Mouse (Mus musculus): ENCODE data around the gene Fzd4. TPM values are rescaled to one million over a fixed set of nuclear protein-coding genes. Genes with fewer than 3 reads are reported as not detected.

Fzd4 gene
- polyA plus RNA-seq, 1 experiment from 2014 or later: 14.7 TPM

DNA sequence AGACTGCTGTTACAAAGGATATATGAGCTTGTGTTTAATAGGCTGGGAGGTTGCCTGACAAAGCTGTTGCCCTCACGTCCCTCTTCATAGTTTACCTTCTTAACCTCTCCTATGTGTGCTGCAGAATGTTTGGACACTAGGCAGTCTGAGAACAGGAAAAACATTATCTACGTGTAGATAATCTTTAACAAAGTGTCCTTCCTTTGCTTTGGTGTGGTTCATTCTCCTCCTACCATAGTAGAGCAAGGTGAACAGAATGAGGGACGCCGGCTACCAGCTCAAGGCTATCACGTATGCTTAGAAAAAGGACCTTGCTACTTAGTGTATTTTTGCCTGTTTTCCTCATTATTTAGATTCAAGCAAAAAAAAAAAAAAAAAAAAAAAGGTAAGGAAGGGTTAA lies 24.6 kb downstream of the Fzd4 start:
- WGBS: 55% methylated on average over 5 of the region's 5 CpGs
- no peaks in the 10 kb centered on the region for H3K9me3 ChIP-seq (replicated peaks; ENCODE audit: control insufficient read depth, low read length)
- no peak overlapping the region for H3K4me2 ChIP-seq (ENCODE audit: low read depth, low read length)
- H3K4me1 ChIP-seq (ENCODE audit: control insufficient read depth, insufficient read depth, low read length): peaks cover 9% of the 10 kb centered on the region
- no peaks in the 10 kb centered on the region for H3K27me3 ChIP-seq (ENCODE audit: control insufficient read depth, insufficient read depth, low read length)
- H3K27ac ChIP-seq (ENCODE audit: low read length): no peak overlapping the region
- no peaks in the 10 kb centered on the region for H3K36me3 ChIP-seq (ENCODE audit: control insufficient read depth, insufficient read depth, low read length)
- no peak for ATAC-seq (ENCODE audit: insufficient read depth, low FRiP score)
- no peak overlapping the region for H3K9ac ChIP-seq (ENCODE audit: low read length)
- H3K4me3 ChIP-seq (replicated peaks; ENCODE audit: low read length): no peak overlapping the region

DNA sequence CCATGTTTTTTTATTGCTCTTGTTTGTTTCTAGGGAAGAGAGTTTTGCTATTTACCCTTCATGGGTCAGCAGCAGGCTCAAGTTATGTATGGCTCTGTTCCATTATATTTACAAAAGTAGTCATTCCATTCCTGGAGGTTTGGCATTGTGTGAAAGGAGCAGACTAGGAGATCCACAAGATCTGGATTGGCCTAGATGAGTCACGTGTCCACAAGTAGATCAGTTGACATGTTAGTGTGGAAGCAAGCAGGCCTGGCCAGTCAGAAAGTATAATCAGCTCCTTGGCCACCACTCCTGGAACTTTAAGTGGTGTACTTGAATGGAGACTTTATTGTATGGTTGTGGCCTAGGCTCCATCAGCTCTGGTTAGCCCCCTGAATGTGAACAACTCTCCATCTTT lies 25.2 kb downstream of the Fzd4 start:
- Histone ChIP-seq H3K9ac (ENCODE audit: low read length) (no peak overlapping the region), H3K36me3 (ENCODE audit: control insufficient read depth, insufficient read depth, low read length) (no peaks in the 10 kb centered on the region), H3K4me1 (ENCODE audit: control insufficient read depth, insufficient read depth, low read length) (peaks cover 10% of the 10 kb centered on the region), H3K4me2 (ENCODE audit: low read depth, low read length) (no peak overlapping the region), H3K9me3 (replicated peaks; ENCODE audit: control insufficient read depth, low read length) (no peaks in the 10 kb centered on the region), H3K27ac (ENCODE audit: low read length) (no peak overlapping the region), H3K4me3 (replicated peaks; ENCODE audit: low read length) (no peak overlapping the region), H3K27me3 (ENCODE audit: control insufficient read depth, insufficient read depth, low read length) (no peaks in the 10 kb centered on the region)
- no peak for ATAC-seq (ENCODE audit: insufficient read depth, low FRiP score)
- WGBS: 64% methylated on average over 1 of the region's 1 CpGs

DNA sequence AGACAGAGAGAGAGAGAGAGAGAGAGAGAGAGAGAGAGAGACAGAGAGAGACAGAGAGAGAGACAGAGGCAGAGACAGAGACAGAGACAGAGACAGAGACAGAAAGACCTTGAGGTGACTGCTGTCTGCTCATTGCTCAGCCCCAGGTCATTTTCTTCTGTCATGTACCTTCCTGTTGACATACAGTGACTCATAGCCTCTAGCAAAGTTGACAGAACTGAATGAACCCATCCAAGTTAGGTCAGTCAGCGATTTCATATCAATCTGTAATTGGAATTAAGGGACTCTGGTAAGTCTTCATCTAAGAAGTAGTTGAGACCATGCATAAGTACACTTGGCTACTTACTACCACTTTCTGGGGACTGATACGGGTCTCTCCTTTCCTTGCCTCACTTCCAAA lies 27.0 kb downstream of the Fzd4 start:
- Histone ChIP-seq H3K36me3 (ENCODE audit: control insufficient read depth, insufficient read depth, low read length) (no peaks in the 10 kb centered on the region), H3K9ac (ENCODE audit: low read length) (no peak overlapping the region), H3K27me3 (ENCODE audit: control insufficient read depth, insufficient read depth, low read length) (no peaks in the 10 kb centered on the region), H3K4me1 (ENCODE audit: control insufficient read depth, insufficient read depth, low read length) (peaks cover 10% of the 10 kb centered on the region), H3K4me3 (replicated peaks; ENCODE audit: low read length) (no peak overlapping the region), H3K9me3 (replicated peaks; ENCODE audit: control insufficient read depth, low read length) (no peaks in the 10 kb centered on the region), H3K27ac (ENCODE audit: low read length) (no peak overlapping the region), H3K4me2 (ENCODE audit: low read depth, low read length) (no peak overlapping the region)
- 80% methylated on average over 2 of the region's 2 CpGs for WGBS
- ATAC-seq (ENCODE audit: insufficient read depth, low FRiP score): no peak

DNA sequence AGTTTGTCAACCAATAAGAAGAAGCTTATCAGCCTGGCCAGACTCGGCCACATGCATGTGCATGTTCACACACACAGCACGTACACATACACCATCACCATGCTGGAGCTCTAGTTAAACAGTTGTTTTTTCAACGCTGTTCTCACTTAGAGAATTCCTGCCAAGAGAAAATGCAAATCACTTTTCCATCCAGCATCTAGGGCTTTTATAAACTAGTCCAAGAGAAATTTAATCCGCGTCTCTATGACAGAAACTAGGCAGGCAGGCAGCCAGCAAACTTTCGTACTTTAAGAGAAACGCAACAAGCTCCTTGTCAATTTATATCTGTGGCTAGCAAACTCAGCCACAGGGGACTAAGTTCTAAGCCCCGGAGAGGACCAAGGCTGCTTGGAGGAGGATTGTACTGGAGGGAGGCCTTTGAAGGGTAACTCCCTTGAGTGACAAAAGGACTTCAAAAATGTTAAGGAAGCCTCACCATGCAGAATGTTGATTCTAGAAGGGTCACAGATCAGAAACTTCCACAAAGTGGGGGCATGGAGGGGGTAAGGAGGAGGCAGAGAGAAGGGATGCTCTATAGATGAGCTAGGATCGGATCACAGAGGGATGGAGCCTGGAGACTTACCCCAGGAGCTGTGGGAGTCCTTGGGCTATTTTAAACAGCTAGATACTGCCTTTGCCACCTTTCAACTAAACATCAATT lies 29.2 kb downstream of the Fzd4 start:
- H3K36me3 ChIP-seq (ENCODE audit: control insufficient read depth, insufficient read depth, low read length): no peaks in the 10 kb centered on the region
- no peaks in the 10 kb centered on the region for H3K9me3 ChIP-seq (replicated peaks; ENCODE audit: control insufficient read depth, low read length)
- no peak overlapping the region for H3K9ac ChIP-seq (ENCODE audit: low read length)
- peaks cover 10% of the 10 kb centered on the region for H3K4me1 ChIP-seq (ENCODE audit: control insufficient read depth, insufficient read depth, low read length)
- peak overlapping the region; percentile 63 for H3K27ac ChIP-seq (ENCODE audit: low read length)
- ATAC-seq (ENCODE audit: insufficient read depth, low FRiP score): peak; percentile 63; the same call in 1 of the 2 replicates
- no peak overlapping the region for H3K4me2 ChIP-seq (ENCODE audit: low read depth, low read length)
- WGBS: 45% methylated on average over 9 of the region's 9 CpGs
- H3K4me3 ChIP-seq (replicated peaks; ENCODE audit: low read length): no peak overlapping the region
- no peaks in the 10 kb centered on the region for H3K27me3 ChIP-seq (ENCODE audit: control insufficient read depth, insufficient read depth, low read length)

DNA sequence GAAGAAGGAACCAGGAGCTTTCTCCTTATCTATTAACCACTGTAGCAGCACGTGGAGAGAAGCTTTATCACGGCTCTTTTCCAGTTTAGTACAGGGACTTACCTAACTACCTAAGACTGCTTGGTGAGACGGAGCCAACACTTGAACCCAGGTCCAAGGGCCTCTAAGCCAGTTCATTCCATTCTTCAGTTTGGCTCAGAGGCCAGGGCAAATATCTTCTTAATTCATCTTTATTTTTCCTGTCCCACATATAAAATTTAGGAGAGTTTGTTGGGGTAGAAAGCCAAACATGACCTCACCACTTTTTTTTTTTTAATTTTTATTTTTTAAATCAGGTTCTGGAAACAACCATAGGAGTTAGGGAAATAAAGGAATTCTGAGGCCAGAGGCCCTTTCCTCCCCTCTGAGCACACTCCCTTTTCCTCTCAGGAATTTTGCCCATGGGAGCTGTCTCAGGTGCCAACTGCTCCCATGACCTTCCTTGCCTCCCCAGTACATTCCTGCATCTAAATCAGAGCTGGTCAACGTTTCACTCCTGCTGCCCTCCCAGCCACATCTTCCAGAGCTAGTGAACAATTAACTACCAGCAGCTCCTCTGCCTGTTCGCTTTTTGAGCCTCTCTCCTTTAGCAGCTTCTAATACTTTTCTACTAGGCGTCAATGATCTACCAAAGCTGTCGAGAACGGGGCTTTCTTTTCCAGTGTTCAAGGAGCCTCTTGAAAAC lies 29.9 kb downstream of the Fzd4 start:
- 49% methylated on average over 8 of the region's 8 CpGs for WGBS

DNA sequence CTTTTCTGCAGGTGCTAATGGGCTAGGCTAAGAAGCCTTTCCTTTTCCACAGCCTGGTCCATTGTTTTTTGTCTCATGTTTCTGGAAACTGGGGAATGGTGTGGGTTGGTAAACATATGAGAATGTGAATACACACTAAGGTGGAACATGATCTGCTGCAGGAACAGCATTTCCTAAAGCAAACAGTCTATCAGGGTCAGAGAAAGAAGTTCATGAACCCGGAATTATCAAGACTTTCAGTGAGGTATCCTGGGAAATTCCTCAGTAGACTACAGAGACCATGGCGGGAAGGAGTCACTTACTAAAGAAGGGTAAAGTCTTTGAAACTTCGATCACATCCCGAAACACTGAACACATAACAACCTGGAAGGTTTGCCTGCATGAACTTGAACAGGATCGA lies 32.2 kb downstream of the Fzd4 start:
- no peak overlapping the region for H3K9ac ChIP-seq (ENCODE audit: low read length)
- peaks cover 10% of the 10 kb centered on the region for H3K4me1 ChIP-seq (ENCODE audit: control insufficient read depth, insufficient read depth, low read length)
- H3K27me3 ChIP-seq (ENCODE audit: control insufficient read depth, insufficient read depth, low read length): no peaks in the 10 kb centered on the region
- ATAC-seq (ENCODE audit: insufficient read depth, low FRiP score): no peak; the same call in 1 of the 2 replicates
- H3K27ac ChIP-seq (ENCODE audit: low read length): no peak overlapping the region
- no peaks in the 10 kb centered on the region for H3K9me3 ChIP-seq (replicated peaks; ENCODE audit: control insufficient read depth, low read length)
- no peak overlapping the region for H3K4me2 ChIP-seq (ENCODE audit: low read depth, low read length)
- H3K4me3 ChIP-seq (replicated peaks; ENCODE audit: low read length): no peak overlapping the region
- no peaks in the 10 kb centered on the region for H3K36me3 ChIP-seq (ENCODE audit: control insufficient read depth, insufficient read depth, low read length)
- WGBS: 64% methylated on average over 5 of the region's 5 CpGs

More for the DNA sequence above, 29.9 kb downstream of the Fzd4 start:
- peak overlapping the region; percentile 63; the same call in 1 of the 2 replicates for H3K27ac ChIP-seq (ENCODE audit: low read length)
- ATAC-seq (ENCODE audit: insufficient read depth, low FRiP score): no peak
- peaks cover 10% of the 10 kb centered on the region for H3K4me1 ChIP-seq (ENCODE audit: control insufficient read depth, insufficient read depth, low read length)
- H3K27me3 ChIP-seq (ENCODE audit: control insufficient read depth, insufficient read depth, low read length): no peaks in the 10 kb centered on the region
- H3K4me2 ChIP-seq (ENCODE audit: low read depth, low read length): no peak overlapping the region
- no peaks in the 10 kb centered on the region for H3K36me3 ChIP-seq (ENCODE audit: control insufficient read depth, insufficient read depth, low read length)
- H3K4me3 ChIP-seq (replicated peaks; ENCODE audit: low read length): no peak overlapping the region
- H3K9ac ChIP-seq (ENCODE audit: low read length): no peak overlapping the region
- H3K9me3 ChIP-seq (replicated peaks; ENCODE audit: control insufficient read depth, low read length): no peaks in the 10 kb centered on the region

DNA sequence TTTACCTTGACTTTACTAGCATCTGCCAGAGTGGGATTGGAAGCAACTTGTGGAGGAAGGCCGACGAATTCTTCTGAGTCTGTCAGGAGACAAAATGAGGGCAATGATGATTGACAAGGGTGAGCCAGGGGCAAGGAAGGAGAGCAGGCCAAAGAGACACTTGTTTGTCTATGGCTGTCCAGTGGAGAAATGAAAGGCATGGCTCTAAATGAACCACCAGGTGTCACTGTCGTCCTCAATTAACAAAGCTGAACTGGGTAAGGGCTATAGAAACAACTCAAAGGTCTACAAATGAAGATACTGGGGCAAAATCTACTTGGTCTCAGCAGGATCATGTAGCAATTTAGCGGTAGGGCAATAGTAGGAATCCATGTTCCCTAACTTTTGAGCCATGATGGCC lies 33.4 kb downstream of the Fzd4 start:
- no peak for ATAC-seq (ENCODE audit: insufficient read depth, low FRiP score)
- WGBS: 48% methylated on average over 4 of the region's 4 CpGs
- no peaks in the 10 kb centered on the region for H3K36me3 ChIP-seq (ENCODE audit: control insufficient read depth, insufficient read depth, low read length)
- H3K9me3 ChIP-seq (replicated peaks; ENCODE audit: control insufficient read depth, low read length): no peaks in the 10 kb centered on the region
- H3K4me1 ChIP-seq (ENCODE audit: control insufficient read depth, insufficient read depth, low read length): peaks cover 10% of the 10 kb centered on the region
- no peak overlapping the region for H3K4me2 ChIP-seq (ENCODE audit: low read depth, low read length)
- H3K9ac ChIP-seq (ENCODE audit: low read length): no peak overlapping the region
- no peak overlapping the region for H3K27ac ChIP-seq (ENCODE audit: low read length)
- no peaks in the 10 kb centered on the region for H3K27me3 ChIP-seq (ENCODE audit: control insufficient read depth, insufficient read depth, low read length)
- H3K4me3 ChIP-seq (replicated peaks; ENCODE audit: low read length): no peak overlapping the region

DNA sequence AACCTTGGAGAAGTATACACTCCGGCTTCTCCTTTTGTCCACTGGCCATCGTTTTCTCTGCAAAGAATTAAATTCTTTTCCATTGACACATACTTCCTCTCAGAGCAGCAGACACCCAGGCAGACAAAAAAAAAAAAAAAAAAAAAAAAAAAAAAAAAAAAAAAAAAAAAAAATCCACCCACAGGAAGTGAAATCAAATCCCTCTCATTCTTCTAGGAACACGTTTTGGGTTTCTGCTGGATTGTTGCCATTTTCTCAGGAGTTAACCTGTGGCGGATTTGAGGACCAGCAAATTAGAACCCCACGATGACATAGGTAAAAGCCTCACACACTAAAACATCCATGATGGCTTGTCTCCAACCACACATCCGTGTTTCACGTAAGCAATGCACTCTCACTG lies 37.1 kb downstream of the Fzd4 start:
- no peak overlapping the region for H3K4me3 ChIP-seq (replicated peaks; ENCODE audit: low read length)
- H3K4me2 ChIP-seq (ENCODE audit: low read depth, low read length): no peak overlapping the region
- WGBS: 60% methylated on average over 7 of the region's 7 CpGs
- H3K27me3 ChIP-seq (ENCODE audit: control insufficient read depth, insufficient read depth, low read length): no peaks in the 10 kb centered on the region
- no peaks in the 10 kb centered on the region for H3K36me3 ChIP-seq (ENCODE audit: control insufficient read depth, insufficient read depth, low read length)
- no peak overlapping the region for H3K9ac ChIP-seq (ENCODE audit: low read length)
- ATAC-seq (ENCODE audit: insufficient read depth, low FRiP score): no peak
- no peaks in the 10 kb centered on the region for H3K4me1 ChIP-seq (ENCODE audit: control insufficient read depth, insufficient read depth, low read length)
- no peak overlapping the region for H3K27ac ChIP-seq (ENCODE audit: low read length)
- H3K9me3 ChIP-seq (replicated peaks; ENCODE audit: control insufficient read depth, low read length): no peaks in the 10 kb centered on the region

DNA sequence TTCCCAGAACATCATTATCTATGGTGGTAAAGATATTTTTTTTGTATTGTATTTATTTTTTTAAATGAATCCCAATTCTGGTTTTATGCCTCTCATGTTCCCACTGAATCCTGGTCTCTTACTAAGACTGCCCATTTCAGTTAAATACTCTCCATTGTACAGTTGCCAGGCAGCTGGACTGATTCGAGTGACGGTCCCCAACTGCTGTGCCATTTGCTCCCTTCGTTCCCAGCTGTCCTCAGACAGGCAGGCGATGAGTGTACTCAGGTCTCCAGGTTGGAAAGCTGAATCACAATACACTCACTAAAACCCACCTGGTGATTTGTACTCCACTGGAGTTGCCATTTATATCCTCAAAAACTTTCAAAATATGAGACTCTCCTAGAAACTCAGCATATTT lies 38.1 kb downstream of the Fzd4 start:
- WGBS: 71% methylated on average over 4 of the region's 4 CpGs
- no peak for ATAC-seq (ENCODE audit: insufficient read depth, low FRiP score)
- H3K27me3 ChIP-seq (ENCODE audit: control insufficient read depth, insufficient read depth, low read length): no peaks in the 10 kb centered on the region
- H3K27ac ChIP-seq (ENCODE audit: low read length): no peak overlapping the region
- no peak overlapping the region for H3K4me2 ChIP-seq (ENCODE audit: low read depth, low read length)
- H3K9me3 ChIP-seq (replicated peaks; ENCODE audit: control insufficient read depth, low read length): no peaks in the 10 kb centered on the region
- no peaks in the 10 kb centered on the region for H3K4me1 ChIP-seq (ENCODE audit: control insufficient read depth, insufficient read depth, low read length)
- H3K4me3 ChIP-seq (replicated peaks; ENCODE audit: low read length): no peak overlapping the region
- H3K9ac ChIP-seq (ENCODE audit: low read length): no peak overlapping the region
- no peaks in the 10 kb centered on the region for H3K36me3 ChIP-seq (ENCODE audit: control insufficient read depth, insufficient read depth, low read length)

Measured in stomach, embryonic 16.5 days (tissue).